Mouse (Mus musculus) neural tube, embryonic 13.5 days (tissue): ENCODE data around the gene Gal3st2c. TPM values are rescaled to one million over a fixed set of nuclear protein-coding genes. Genes with fewer than 3 reads are reported as not detected.
"Not testable (repeated sequence)": the region's sequence is repeated elsewhere in the genome, so short reads cannot be mapped to it uniquely, and the experiment has no call there.

ENCODE experiments used
- ATAC-seq: fragments of 200-750 bp; cut with Nextera tagmentation; 2 replicates; pipeline ENCODE4 v1.8.0; 2017; ENCODE audit warnings: low read depth, mild to moderate bottlenecking, moderate TSS enrichment, moderate library complexity
- H3K27ac ChIP-seq: fragments of 300-500 bp; sonication (generic); replicated peaks from 2 replicates; pipeline ENCODE4 v1.5.1; 2015; ENCODE audit warnings: moderate library complexity, mild to moderate bottlenecking, inconsistent platforms
- H3K27me3 ChIP-seq: fragments of 300-500 bp; sonication (generic); 2 replicates; pipeline ENCODE4 v1.6.1; 2015; ENCODE audit warnings: mild to moderate bottlenecking, inconsistent platforms
- H3K36me3 ChIP-seq: fragments of 300-500 bp; sonication (generic); 2 replicates; pipeline ENCODE4 v1.6.1; 2015; ENCODE audit warnings: mild to moderate bottlenecking, inconsistent platforms
- H3K4me1 ChIP-seq: fragments of 300-500 bp; sonication (generic); replicated peaks from 2 replicates; pipeline ENCODE4 v1.6.1; 2015; ENCODE audit warnings: inconsistent platforms
- H3K4me2 ChIP-seq: fragments of 300-500 bp; sonication (generic); 2 replicates; pipeline ENCODE4 v1.6.1; 2015; ENCODE audit warnings: inconsistent platforms, mild to moderate bottlenecking, moderate library complexity
- H3K4me3 ChIP-seq: fragments of 300-500 bp; sonication (generic); 2 replicates; pipeline ENCODE4 v1.5.1; 2015; ENCODE audit warnings: mild to moderate bottlenecking, inconsistent platforms
- H3K9ac ChIP-seq: fragments of 300-500 bp; sonication (generic); 2 replicates; pipeline ENCODE4 v1.6.1; 2015; ENCODE audit warnings: moderate library complexity, mild to moderate bottlenecking, inconsistent platforms
- H3K9me3 ChIP-seq: fragments of 300-500 bp; sonication (generic); 2 replicates; pipeline ENCODE4 v1.6.1; 2016; ENCODE audit warnings: inconsistent platforms
- WGBS: fragments of 180-500 bp; shearing (Covaris S2); methylation state at CpG from one replicate; pipeline ENCODE4 v1.1.7; 2015; 5-methylcytosine and 5-hydroxymethylcytosine counted together
- polyA plus RNA-seq: library from polyadenylated mRNA; unstranded; fragments of >200 nt; fragmentation: Nextera tagmentation; extraction: Ambion mirVana; gene quantifications from 2 replicates; pipeline ENCODE4 v1.2.1, GENCODE M21; 2015

The Gal3st2c gene
- polyA plus RNA-seq, 1 experiment from 2014 or later = not detected

- Histone ChIP-seq H3K4me3 (no peak within 1 kb of the TSS), H3K9me3 (no peaks in the 10 kb centered on the region), H3K36me3 (no peaks in the 10 kb centered on the region), H3K4me2 (no peak within 1 kb of the TSS), H3K4me1 (no peaks in the 10 kb centered on the region), H3K27ac (no peak within 1 kb of the TSS), H3K27me3 (no peaks in the 10 kb centered on the region), H3K9ac (no peak within 1 kb of the TSS)
- 59% methylated on average over 6 of the region's 6 CpGs for WGBS
- no peak for ATAC-seq
These were observed 62.1 kb downstream of the Gal3st2c start, which contains the start of gene Pdcd1 for GRCm38 (mm10) chr1:94052373-94052772. Pdcd1 (minus strand) TSS chr1:94052553.

DNA sequence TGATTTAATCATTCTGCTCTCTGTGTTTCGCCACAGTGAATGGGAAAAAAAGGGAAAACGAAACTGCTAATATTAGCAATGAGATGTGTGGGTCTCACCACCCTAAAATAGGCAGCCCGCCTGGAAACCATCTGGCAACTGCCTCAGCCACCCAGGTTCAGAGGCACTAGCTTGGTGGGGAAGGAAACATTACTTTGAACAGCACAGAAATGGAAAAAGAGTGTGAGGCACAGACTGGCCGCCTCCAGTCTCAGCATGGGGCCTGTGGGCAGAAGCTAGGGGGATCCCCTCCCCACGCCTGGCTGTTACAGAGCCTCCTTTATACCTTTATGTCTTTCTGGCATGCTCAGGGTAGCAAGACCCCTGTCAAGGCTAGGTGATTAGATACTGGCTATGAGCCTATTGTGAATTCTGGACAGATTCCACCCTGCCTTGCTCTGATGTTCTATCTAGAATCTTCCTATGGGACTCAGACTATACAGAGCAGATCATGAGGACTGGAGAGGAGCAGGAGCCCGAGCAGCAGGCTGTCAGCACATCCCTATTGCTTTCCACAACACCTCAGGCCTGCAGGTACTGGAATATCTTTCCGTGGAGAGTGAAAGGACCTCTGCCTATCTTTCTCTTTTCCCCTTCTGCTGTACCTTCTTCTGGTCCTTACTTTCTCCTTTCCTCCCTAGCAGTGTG is 63.4 kb downstream of the Gal3st2c start:
- H3K4me2 ChIP-seq = no peak overlapping the region
- H3K4me3 ChIP-seq = no peak overlapping the region
- no peak overlapping the region for H3K27ac ChIP-seq
- H3K9me3 ChIP-seq = no peaks in the 10 kb centered on the region
- ATAC-seq = no peak
- 67% methylated on average over 7 of the region's 7 CpGs for WGBS
- H3K4me1 ChIP-seq = no peaks in the 10 kb centered on the region
- no peaks in the 10 kb centered on the region for H3K36me3 ChIP-seq
- H3K9ac ChIP-seq = no peak overlapping the region
- no peaks in the 10 kb centered on the region for H3K27me3 ChIP-seq

DNA sequence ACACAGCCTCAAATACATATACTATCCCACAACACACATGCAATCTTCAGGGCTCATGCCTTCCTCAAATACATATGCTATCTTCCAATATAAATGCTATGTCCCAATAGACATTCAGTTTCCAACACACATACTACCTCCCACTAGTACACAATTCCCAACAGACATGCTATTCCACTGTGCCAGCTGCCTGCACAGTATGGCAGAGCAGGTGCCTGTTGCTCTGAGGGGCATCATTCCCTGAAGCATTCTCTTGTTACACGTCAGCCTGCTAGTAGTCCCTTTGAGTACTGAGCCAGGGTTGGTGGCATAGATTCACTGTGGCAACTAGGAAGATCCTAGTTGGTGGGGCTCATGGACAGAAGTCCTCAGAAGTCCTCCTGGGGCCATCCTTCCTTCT is 64.2 kb downstream of the Gal3st2c start:
- Histone ChIP-seq H3K9me3 (no peaks in the 10 kb centered on the region), H3K4me3 (no peak overlapping the region)

GRCm38 (mm10) chr1:94055966-94056365 is 65.7 kb downstream of the Gal3st2c start:
- H3K27me3 ChIP-seq = no peaks in the 10 kb centered on the region
- no peak overlapping the region for H3K4me2 ChIP-seq
- no peak overlapping the region for H3K27ac ChIP-seq
- H3K9ac ChIP-seq = no peak overlapping the region
- no peaks in the 10 kb centered on the region for H3K36me3 ChIP-seq
- ATAC-seq = no peak
- no peaks in the 10 kb centered on the region for H3K9me3 ChIP-seq
- 77% methylated on average over 3 of the region's 3 CpGs for WGBS
- no peaks in the 10 kb centered on the region for H3K4me1 ChIP-seq
- H3K4me3 ChIP-seq = no peak overlapping the region

More for the DNA sequence above, 64.2 kb downstream of the Gal3st2c start:
- Histone ChIP-seq H3K27ac (no peak overlapping the region), H3K36me3 (no peaks in the 10 kb centered on the region), H3K27me3 (no peaks in the 10 kb centered on the region), H3K9ac (no peak overlapping the region), H3K4me2 (no peak overlapping the region), H3K4me1 (no peaks in the 10 kb centered on the region)
- ATAC-seq = no peak
- 68% methylated on average over 1 of the region's 1 CpGs for WGBS

DNA sequence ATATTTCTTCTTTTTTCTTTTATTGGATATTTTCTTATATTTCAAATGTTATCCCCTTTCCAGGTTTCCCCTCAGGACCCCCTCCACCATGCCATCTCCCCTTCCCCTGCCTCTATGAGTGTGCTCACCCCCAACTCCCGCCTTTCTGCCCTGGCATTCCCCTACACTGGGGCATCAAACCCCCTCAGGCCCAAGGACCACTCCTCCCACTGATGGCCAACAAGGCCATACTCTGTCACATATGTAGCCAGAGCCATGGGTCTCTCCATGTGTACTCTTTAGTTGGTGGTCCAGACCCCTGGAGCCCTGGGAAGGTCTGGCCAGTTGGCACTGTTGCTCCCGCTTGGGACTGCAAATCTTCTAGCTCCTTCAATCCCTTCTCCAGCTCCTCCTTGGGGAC is 67.1 kb downstream of the Gal3st2c start:
- no peaks in the 10 kb centered on the region for H3K36me3 ChIP-seq
- no peaks in the 10 kb centered on the region for H3K4me1 ChIP-seq
- H3K9me3 ChIP-seq = no peaks in the 10 kb centered on the region
- H3K27ac ChIP-seq = no peak overlapping the region
- WGBS = 94% methylated on average over 2 of the region's 2 CpGs
- H3K4me2 ChIP-seq = no peak overlapping the region
- no peak overlapping the region for H3K9ac ChIP-seq
- no peaks in the 10 kb centered on the region for H3K27me3 ChIP-seq
- no peak overlapping the region for H3K4me3 ChIP-seq
- ATAC-seq = no peak

DNA sequence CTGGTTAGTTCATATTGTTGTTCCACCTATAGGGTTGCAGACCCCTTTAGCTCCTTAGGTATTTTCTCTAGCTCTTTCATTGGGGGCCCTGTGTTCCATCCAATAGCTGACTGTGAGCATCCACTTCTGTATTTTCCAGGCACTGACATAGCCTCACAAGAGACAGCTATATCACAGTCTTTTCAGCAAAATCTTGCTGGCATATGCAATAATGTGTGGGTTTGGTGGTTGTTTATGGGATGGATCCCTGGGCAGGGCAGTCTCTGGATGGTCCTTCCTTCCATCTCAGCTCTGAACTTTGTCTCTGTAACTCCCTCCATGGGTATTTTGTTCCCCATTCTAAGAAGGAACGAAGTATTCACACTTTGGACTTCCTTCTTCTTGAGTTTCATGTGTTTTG is 68.0 kb downstream of the Gal3st2c start:
- H3K27me3 ChIP-seq, H3K36me3 ChIP-seq, H3K9ac ChIP-seq, H3K4me2 ChIP-seq, ATAC-seq, H3K4me1 ChIP-seq, H3K27ac ChIP-seq, H3K9me3 ChIP-seq, H3K4me3 ChIP-seq: not testable (repeated sequence)
- 60% methylated on average over 1 of the region's 1 CpGs for WGBS

Other genes with a start within 250 kb of the Gal3st2c start
- gene Atg4b, start 239.0 kb upstream of the Gal3st2c start, polyA plus RNA-seq = 102 and 104 TPM in 2 replicates
- gene Thap4, start 235.6 kb upstream of the Gal3st2c start, polyA plus RNA-seq = 38.2 and 40.7 TPM in 2 replicates
- gene Dtymk, start 188.6 kb upstream of the Gal3st2c start, polyA plus RNA-seq = 155 and 158 TPM in 2 replicates
- 9.0 and 9.7 TPM in 2 replicates for gene Ing5, start 186.5 kb upstream of the Gal3st2c start, polyA plus RNA-seq
- 18.4 and 18.9 TPM in 2 replicates for gene D2hgdh, start 165.6 kb upstream of the Gal3st2c start, polyA plus RNA-seq
- gene Gal3st2, start 129.2 kb upstream of the Gal3st2c start, polyA plus RNA-seq = not detected in 2 replicates
- not detected in 2 replicates for gene Gal3st2b, start 72.2 kb upstream of the Gal3st2c start, polyA plus RNA-seq
- not detected in 2 replicates for gene Neu4, start 29.9 kb downstream of the Gal3st2c start, polyA plus RNA-seq
- 0.17 TPM in 1 of 2 replicates, not detected in the other for gene Pdcd1, start 62.0 kb downstream of the Gal3st2c start, polyA plus RNA-seq